Mouse (Mus musculus) midbrain, embryonic 16.5 days (tissue): ENCODE results near the gene Avpr1b. TPM values are rescaled to one million over a fixed set of nuclear protein-coding genes. Genes with fewer than 3 reads are reported as not detected.

Experiments used
- ATAC-seq: fragments of 200-750 bp; cut with Nextera tagmentation; 2 replicates; pipeline ENCODE4 v1.8.0; 2017; ENCODE audit warnings: moderate TSS enrichment
- H3K27ac ChIP-seq: fragments of 300-500 bp; sonication (generic); 2 replicates; pipeline ENCODE4 v1.5.1; 2014; ENCODE audit warnings: mild to moderate bottlenecking, low read length, mixed read lengths
- H3K27me3 ChIP-seq: fragments of 300-500 bp; sonication (generic); 2 replicates; pipeline ENCODE4 v1.6.1; 2014; ENCODE audit warnings: low read depth, low read length, mixed read lengths; ENCODE audit not compliant: control insufficient read depth, insufficient read depth
- H3K36me3 ChIP-seq: fragments of 300-500 bp; sonication (generic); 2 replicates; pipeline ENCODE4 v1.6.1; 2014; ENCODE audit warnings: mild to moderate bottlenecking, low read length, moderate library complexity, mixed read lengths; ENCODE audit not compliant: control insufficient read depth, insufficient read depth
- H3K4me1 ChIP-seq: fragments of 300-500 bp; sonication (generic); 2 replicates; pipeline ENCODE4 v1.6.1; 2014; ENCODE audit warnings: mild to moderate bottlenecking, low read length, mixed read lengths; ENCODE audit not compliant: control insufficient read depth, insufficient read depth
- H3K4me2 ChIP-seq: fragments of 300-500 bp; sonication (generic); 2 replicates; pipeline ENCODE4 v1.6.1; 2014; ENCODE audit warnings: mild to moderate bottlenecking, low read length, mixed read lengths
- H3K4me3 ChIP-seq: fragments of 300-500 bp; sonication (generic); 2 replicates; pipeline ENCODE4 v1.5.1; 2014; ENCODE audit warnings: low read depth, mild to moderate bottlenecking, low read length, moderate library complexity, mixed read lengths
- H3K9ac ChIP-seq: fragments of 300-500 bp; sonication (generic); 2 replicates; pipeline ENCODE4 v1.6.1; 2014; ENCODE audit warnings: low read depth, low read length, mixed read lengths
- H3K9me3 ChIP-seq: fragments of 300-500 bp; sonication (generic); replicated peaks from 2 replicates; pipeline ENCODE4 v1.6.1; 2014; ENCODE audit warnings: mild to moderate bottlenecking, low read length, mixed read lengths; ENCODE audit not compliant: control insufficient read depth, poor library complexity, severe bottlenecking
- WGBS: fragments of 180-500 bp; shearing (Covaris S2); extraction: QIAGEN DNeasy Blood & Tissue Kit; methylation state at CpG from one replicate; pipeline ENCODE4 v1.1.7; 2014; 5-methylcytosine and 5-hydroxymethylcytosine counted together
- polyA plus RNA-seq: library from polyadenylated mRNA; unstranded; fragments of >200 nt; fragmentation: Nextera tagmentation; extraction: Ambion mirVana; gene quantifications from 2 replicates; pipeline ENCODE4 v1.2.1, GENCODE M21; 2015

The Avpr1b gene
- polyA plus RNA-seq, 1 experiment from 2014 or later = not detected

DNA sequence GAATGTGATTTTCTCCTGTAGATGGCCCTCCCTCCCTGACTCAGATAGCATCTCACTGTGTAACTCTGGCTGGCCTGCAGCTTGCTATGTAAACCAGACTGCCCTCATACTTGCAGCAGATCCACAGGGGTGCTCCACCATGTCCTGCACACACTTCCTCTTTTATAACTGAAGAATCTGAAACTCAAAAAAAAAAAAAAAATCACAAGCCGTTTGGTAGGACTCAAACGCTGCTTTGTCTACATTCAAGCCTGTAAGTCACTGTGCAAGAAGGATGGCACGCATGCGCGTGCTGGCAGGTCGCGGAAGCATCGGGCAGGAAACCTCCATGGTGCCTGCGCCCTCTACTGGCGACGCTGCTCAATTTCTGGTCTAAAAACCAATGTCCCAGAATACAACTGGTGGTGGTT, 58.9 kb downstream of the Avpr1b start:
- Histone ChIP-seq H3K27me3 (no peaks in the 10 kb centered on the region), H3K9me3 (no peaks in the 10 kb centered on the region), H3K4me3 (peak overlapping the region; percentile 36), H3K9ac (peak overlapping the region; percentile 52), H3K4me2 (peak overlapping the region; percentile 59), H3K36me3 (no peaks in the 10 kb centered on the region), H3K27ac (peak overlapping the region; percentile 88), H3K4me1 (peaks cover 7% of the 10 kb centered on the region)
- WGBS = 0% methylated on average over 11 of the region's 11 CpGs
- ATAC-seq = peak; percentile 94

DNA sequence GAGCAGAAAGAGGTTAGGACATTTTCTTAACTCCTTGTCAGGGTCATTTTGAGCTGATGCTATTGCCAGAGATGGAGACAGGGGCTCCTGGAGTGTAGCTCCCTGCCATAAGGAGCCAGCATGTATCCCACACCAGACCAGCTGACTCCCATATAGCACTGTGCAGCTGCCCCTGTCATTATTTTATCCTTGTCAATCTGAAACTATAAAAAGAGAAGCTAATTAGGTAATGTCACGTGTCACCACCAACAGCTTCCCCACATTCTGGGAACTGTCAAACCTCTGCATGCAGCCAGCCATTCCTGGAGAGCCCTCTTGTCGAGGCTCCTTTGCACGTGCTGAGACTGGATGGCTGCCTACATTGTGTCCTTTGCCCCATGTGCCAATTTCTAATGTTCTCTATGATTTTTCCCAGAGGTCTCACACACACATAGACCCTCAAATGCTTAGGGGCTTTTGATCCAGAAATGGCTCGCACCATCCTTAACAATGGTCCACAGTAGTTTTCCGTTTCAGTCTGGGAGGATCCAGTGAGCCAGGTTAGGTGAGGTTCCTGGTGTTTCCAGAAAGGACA, 60.6 kb downstream of the Avpr1b start:
- no peak overlapping the region for H3K27ac ChIP-seq
- no peak overlapping the region for H3K4me3 ChIP-seq
- no peak overlapping the region for H3K4me2 ChIP-seq
- H3K9me3 ChIP-seq = no peaks in the 10 kb centered on the region
- H3K4me1 ChIP-seq = peaks cover 7% of the 10 kb centered on the region
- H3K27me3 ChIP-seq = no peaks in the 10 kb centered on the region
- 66% methylated on average over 5 of the region's 5 CpGs for WGBS
- H3K36me3 ChIP-seq = no peaks in the 10 kb centered on the region
- ATAC-seq = no peak
- H3K9ac ChIP-seq = no peak overlapping the region

DNA sequence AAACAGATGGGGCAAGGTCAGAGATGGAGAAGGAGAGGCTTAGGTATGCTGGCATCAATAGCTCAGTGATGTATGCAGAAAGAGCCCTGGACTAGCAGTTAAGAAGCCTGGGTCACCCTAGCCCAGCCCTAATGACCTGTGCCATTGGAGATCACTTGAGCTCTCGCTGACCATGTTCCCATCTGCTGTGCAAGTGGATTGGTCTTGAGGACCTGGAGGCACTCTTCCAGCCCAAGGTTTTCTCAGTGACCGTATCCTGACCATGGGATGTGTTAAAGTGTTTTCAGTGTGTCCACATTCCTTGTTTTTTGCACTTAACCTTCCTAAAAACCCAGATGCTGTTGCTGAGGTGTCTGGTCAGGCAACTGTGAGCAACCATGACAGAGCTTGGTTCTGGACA, 61.2 kb downstream of the Avpr1b start:
- no peak overlapping the region for H3K4me2 ChIP-seq
- ATAC-seq = no peak
- 84% methylated on average over 2 of the region's 2 CpGs for WGBS

DNA sequence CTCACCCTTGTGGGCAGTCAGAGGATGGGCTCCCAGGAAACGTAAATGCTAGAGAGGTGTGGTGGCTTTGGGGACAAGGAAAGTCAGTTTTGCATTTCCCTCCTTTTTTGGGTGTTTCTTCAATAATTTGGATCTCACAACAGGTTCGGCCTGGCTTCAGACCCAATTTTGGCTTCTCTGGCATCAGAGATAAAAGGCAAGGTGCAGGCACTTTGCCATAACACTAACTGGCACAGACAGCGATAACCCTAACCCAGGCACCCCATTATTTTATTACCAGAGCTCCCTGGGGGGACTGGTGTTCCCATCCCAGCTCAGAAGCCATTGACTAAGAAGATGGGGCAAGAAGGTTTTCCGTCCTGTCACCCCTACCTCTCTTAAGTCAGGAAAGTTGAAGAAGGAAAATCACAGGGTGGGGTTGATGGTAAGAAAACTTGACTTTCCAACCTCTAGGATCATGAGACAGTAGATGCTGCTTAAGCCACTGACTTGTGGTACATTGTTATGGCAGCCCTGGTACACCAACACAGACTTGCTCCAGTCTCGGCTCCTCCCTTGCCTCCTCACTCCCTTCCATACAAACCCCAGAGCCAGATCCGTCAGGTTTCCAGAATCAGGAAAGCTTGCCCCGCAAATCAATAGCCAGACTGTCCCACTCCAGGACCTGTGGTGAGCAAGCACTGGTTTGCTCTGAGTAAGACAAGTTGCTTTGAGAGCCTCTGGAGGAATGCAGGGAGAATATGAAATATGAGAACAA, 61.9 kb downstream of the Avpr1b start:
- no peaks in the 10 kb centered on the region for H3K36me3 ChIP-seq
- no peak overlapping the region for H3K4me3 ChIP-seq
- H3K9me3 ChIP-seq = no peaks in the 10 kb centered on the region
- ATAC-seq = no peak
- 82% methylated on average over 7 of the region's 7 CpGs for WGBS
- no peak overlapping the region for H3K4me2 ChIP-seq
- no peaks in the 10 kb centered on the region for H3K27me3 ChIP-seq
- peaks cover 7% of the 10 kb centered on the region for H3K4me1 ChIP-seq
- no peak overlapping the region for H3K27ac ChIP-seq
- no peak overlapping the region for H3K9ac ChIP-seq

More for the DNA sequence above, 61.2 kb downstream of the Avpr1b start:
- Histone ChIP-seq H3K27ac (no peak overlapping the region), H3K9ac (no peak overlapping the region), H3K9me3 (no peaks in the 10 kb centered on the region), H3K4me3 (no peak overlapping the region), H3K4me1 (peaks cover 7% of the 10 kb centered on the region), H3K27me3 (no peaks in the 10 kb centered on the region), H3K36me3 (no peaks in the 10 kb centered on the region)

Other genes with a start within 250 kb of the Avpr1b start
- 26.5 and 31.7 TPM in 2 replicates for gene Srgap2, start 71.9 kb upstream of the Avpr1b start, polyA plus RNA-seq
- 0.77 and 1.1 TPM in 2 replicates for gene Fam72a, start 71.3 kb upstream of the Avpr1b start, polyA plus RNA-seq
- not detected in 2 replicates for gene Ctse, start 39.1 kb downstream of the Avpr1b start, polyA plus RNA-seq
- gene Rab7b, start 89.5 kb downstream of the Avpr1b start, polyA plus RNA-seq = 0.68 and 0.87 TPM in 2 replicates
- gene Slc26a9, start 144.8 kb downstream of the Avpr1b start, polyA plus RNA-seq = 0.04 TPM in 2 replicates
- 0.15 and 0.46 TPM in 2 replicates for gene Pm20d1, start 198.1 kb downstream of the Avpr1b start, polyA plus RNA-seq
- 17.7 and 18.2 TPM in 2 replicates for gene Slc41a1, start 228.3 kb downstream of the Avpr1b start, polyA plus RNA-seq